Mouse (Mus musculus) retina, embryonic 14.5 days (tissue): ENCODE measurements around the gene Mut.

Source experiments
- DNase-seq: peaks from one replicate; pipeline ENCODE4 v3.0.0-alpha.2; 2015; ENCODE audit warnings: low spot score

The Mut gene

GRCm38 (mm10) chr17:40934420-40935231, at the start of gene Mut, which contains the start of gene Cenpq:
Gene Mut (plus strand): TSS chr17:40934685.
Gene Cenpq (minus strand): TSS chr17:40935047.
- peak; percentile 99 for DNase-seq

GRCm38 (mm10) chr17:40885155-40885554, 49.3 kb upstream of the Mut start:
- no peak for DNase-seq

- DNase-seq, result no peak
These were observed 46.5 kb upstream of the Mut start for GRCm38 (mm10) chr17:40887849-40888536.

GRCm38 (mm10) chr17:40896863-40897262, 37.6 kb upstream of the Mut start:
- peak; percentile 73 for DNase-seq

- no peak for DNase-seq
These were observed 34.6 kb upstream of the Mut start for GRCm38 (mm10) chr17:40899783-40900363.

- no peak for DNase-seq
These were observed 31.1 kb upstream of the Mut start for GRCm38 (mm10) chr17:40903345-40903744.

- no peak for DNase-seq
These were observed 30.4 kb upstream of the Mut start for GRCm38 (mm10) chr17:40904056-40904597.

- DNase-seq, result no peak
These were observed 29.7 kb upstream of the Mut start for GRCm38 (mm10) chr17:40904721-40905154.

- no peak for DNase-seq
These were observed 20.2 kb upstream of the Mut start, which contains the start of gene Glyatl3 for GRCm38 (mm10) chr17:40914250-40914649. Gene Glyatl3 (minus strand): TSS chr17:40914350.

- DNase-seq, result no peak
These were observed 19.0 kb upstream of the Mut start for GRCm38 (mm10) chr17:40915499-40915898.

GRCm38 (mm10) chr17:40933985-40934384, 500 bp upstream of the Mut start:
- DNase-seq, result no peak

GRCm38 (mm10) chr17:40948518-40948917, 14.0 kb downstream of the Mut start:
- no peak for DNase-seq

- peak; percentile 40 for DNase-seq
These were observed 43.4 kb downstream of the Mut start for GRCm38 (mm10) chr17:40977914-40978313.

- no peak for DNase-seq
These were observed 57.6 kb downstream of the Mut start for GRCm38 (mm10) chr17:40992102-40992501.
